Mouse (Mus musculus) embryonic fibroblast, embryonic 13.5 days (primary cell): ENCODE results near the gene Acy3.

Experiments used
- CTCF ChIP-seq: IDR thresholded peaks from 2 replicates; pipeline ENCODE4 v1.5.1; 2011; ENCODE audit warnings: mild to moderate bottlenecking, control low read depth, low read length, moderate library complexity, borderline replicate concordance; ENCODE audit not compliant: insufficient read depth
- POLR2A ChIP-seq: IDR thresholded peaks from 2 replicates; pipeline ENCODE4 v1.6.1; 2011; ENCODE audit warnings: low read depth, mild to moderate bottlenecking, control low read depth, low read length, moderate library complexity

GRCm38 (mm10) chr19:3945872-3946564 lies 40.4 kb upstream of the Acy3 start:
- TF ChIP-seq CTCF (no peak), POLR2A (no peak)
